Comparison of ENCODE assay signal across 15 mouse cellular contexts in genomic region chr1:33265731-33266415, GRCm38 (mm10).
"Had no signal": no experiment of that assay in that cellular context is flagged by ENCODE, and none has a peak within 500 bp of the region (broad histone marks: within the 10 kb centered on the region; RNA-seq: fewer than 3 reads in every experiment).

No protein-coding gene starts in this region.

- H3K4me2 ChIP-seq: limb, embryonic 15.5 days; neural tube, embryonic 15.5 days had no signal

- H3K9me3 ChIP-seq: limb, embryonic 15.5 days; midbrain, embryonic 10.5 days; neural tube, embryonic 15.5 days had no signal

- DNase-seq: kidney, postnatal 25 days; layer of hippocampus, adult 9-11 months; layer of hippocampus, postnatal 36 days; lung, adult 2 months; lung, postnatal 10 days; lung, postnatal 4 days; midbrain, embryonic 14.5 days; right cerebral cortex, adult 18-20 months; right cerebral cortex, postnatal 25 days; thymus, postnatal 36 days had no signal

- H3K27ac ChIP-seq: limb, embryonic 15.5 days; liver, embryonic 14.5 days; midbrain, embryonic 10.5 days; neural tube, embryonic 15.5 days had no signal

- H3K36me3 ChIP-seq: limb, embryonic 15.5 days; midbrain, embryonic 10.5 days; neural tube, embryonic 15.5 days had no signal

- H3K4me3 ChIP-seq: limb, embryonic 15.5 days; midbrain, embryonic 10.5 days; myocyte; neural tube, embryonic 15.5 days had no signal

- H3K9ac ChIP-seq: limb, embryonic 15.5 days; liver, embryonic 14.5 days; neural tube, embryonic 15.5 days had no signal

- H3K27me3 ChIP-seq: limb, embryonic 15.5 days; neural tube, embryonic 15.5 days had no signal

- H3K4me1 ChIP-seq: limb, embryonic 15.5 days; midbrain, embryonic 10.5 days; neural tube, embryonic 15.5 days had no signal
